Mouse (Mus musculus) embryonic facial prominence, embryonic 11.5 days (tissue): ENCODE measurements around the gene Ccdc120. TPM values are rescaled to one million over a fixed set of nuclear protein-coding genes. Genes with fewer than 3 reads are reported as not detected.

Experiments used
- ATAC-seq: fragments of 200-750 bp; cut with Nextera tagmentation; replicated peaks from 2 replicates; pipeline ENCODE4 v1.8.0; 2017; ENCODE audit warnings: low read depth; ENCODE audit not compliant: insufficient number of reproducible peaks, low FRiP score, low TSS enrichment
- DNase-seq: peaks from one replicate; pipeline ENCODE4 v3.0.0-alpha.2; 2015; ENCODE audit warnings: low spot score
- H3K27ac ChIP-seq: fragments of 300-500 bp; sonication (generic); replicated peaks from 2 replicates; pipeline ENCODE4 v1.5.1; 2014; ENCODE audit warnings: mild to moderate bottlenecking, low read depth, low read length, control low read depth
- H3K27me3 ChIP-seq: fragments of 300-500 bp; sonication (generic); 2 replicates; pipeline ENCODE4 v1.6.1; 2014; ENCODE audit warnings: mild to moderate bottlenecking, low read length, moderate library complexity, mixed read lengths; ENCODE audit not compliant: control insufficient read depth, insufficient read depth
- H3K36me3 ChIP-seq: fragments of 300-500 bp; sonication (generic); replicated peaks from 2 replicates; pipeline ENCODE4 v1.6.1; 2014; ENCODE audit warnings: low read depth, mild to moderate bottlenecking, low read length, moderate library complexity, mixed read lengths; ENCODE audit not compliant: control insufficient read depth, insufficient read depth
- H3K4me1 ChIP-seq: fragments of 300-500 bp; sonication (generic); 2 replicates; pipeline ENCODE4 v1.6.1; 2014; ENCODE audit warnings: low read length, mixed read lengths; ENCODE audit not compliant: control insufficient read depth, insufficient read depth
- H3K4me2 ChIP-seq: fragments of 300-500 bp; sonication (generic); 2 replicates; pipeline ENCODE4 v1.6.1; 2014; ENCODE audit warnings: low read depth, mild to moderate bottlenecking, control low read depth, low read length, moderate library complexity
- H3K4me3 ChIP-seq: fragments of 300-500 bp; sonication (generic); 2 replicates; pipeline ENCODE4 v1.5.1; 2014; ENCODE audit warnings: low read depth, low read length, control low read depth
- H3K9ac ChIP-seq: fragments of 300-500 bp; sonication (generic); replicated peaks from 2 replicates; pipeline ENCODE4 v1.6.1; 2014; ENCODE audit warnings: mild to moderate bottlenecking, control low read depth, low read length
- H3K9me3 ChIP-seq: fragments of 300-500 bp; sonication (generic); replicated peaks from 2 replicates; pipeline ENCODE4 v1.6.1; 2016; ENCODE audit warnings: mild to moderate bottlenecking, low read length, inconsistent platforms, mixed read lengths; ENCODE audit not compliant: control insufficient read depth
- WGBS: fragments of 180-500 bp; shearing (Covaris S2); extraction: QIAGEN DNeasy Blood & Tissue Kit; methylation state at CpG from one replicate; pipeline ENCODE4 v1.1.7; 2014; 5-methylcytosine and 5-hydroxymethylcytosine counted together
- polyA plus RNA-seq: library from polyadenylated mRNA; unstranded; fragments of >200 nt; fragmentation: Nextera tagmentation; extraction: Ambion mirVana; gene quantifications from 2 replicates; pipeline ENCODE4 v1.2.1, GENCODE M21; 2014

The Ccdc120 gene
- polyA plus RNA-seq, 1 experiment from 2014 or later: 14.5 TPM

DNA sequence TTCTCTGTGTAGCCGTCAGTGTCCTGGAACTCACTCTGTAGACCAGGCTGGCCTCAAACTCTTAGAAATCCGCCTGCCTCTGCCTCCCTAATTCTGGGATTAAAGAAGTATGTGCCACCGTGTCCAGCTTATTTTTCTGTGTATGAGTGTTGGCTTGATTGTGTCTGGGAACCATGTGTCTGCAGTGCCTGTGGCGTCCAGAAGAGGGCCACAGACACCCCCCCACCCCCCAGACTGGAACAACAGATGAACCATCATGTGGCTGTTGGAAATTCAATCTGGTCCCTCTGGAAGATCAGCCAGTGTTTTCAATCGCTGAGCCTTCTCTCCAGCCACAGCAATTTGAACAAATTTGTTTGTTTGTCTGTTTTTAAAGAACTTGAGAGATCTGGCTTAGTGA lies 7.2 kb downstream of the Ccdc120 start:
- H3K9me3 ChIP-seq: no peaks in the 10 kb centered on the region
- H3K36me3 ChIP-seq: no peaks in the 10 kb centered on the region
- no peaks in the 10 kb centered on the region for H3K27me3 ChIP-seq
- no peak for DNase-seq
- no peak overlapping the region for H3K4me3 ChIP-seq
- WGBS: 48% methylated on average over 5 of the region's 5 CpGs
- no peak overlapping the region for H3K9ac ChIP-seq
- no peaks in the 10 kb centered on the region for H3K4me1 ChIP-seq
- H3K4me2 ChIP-seq: no peak overlapping the region
- H3K27ac ChIP-seq: no peak overlapping the region
- no peak for ATAC-seq

DNA sequence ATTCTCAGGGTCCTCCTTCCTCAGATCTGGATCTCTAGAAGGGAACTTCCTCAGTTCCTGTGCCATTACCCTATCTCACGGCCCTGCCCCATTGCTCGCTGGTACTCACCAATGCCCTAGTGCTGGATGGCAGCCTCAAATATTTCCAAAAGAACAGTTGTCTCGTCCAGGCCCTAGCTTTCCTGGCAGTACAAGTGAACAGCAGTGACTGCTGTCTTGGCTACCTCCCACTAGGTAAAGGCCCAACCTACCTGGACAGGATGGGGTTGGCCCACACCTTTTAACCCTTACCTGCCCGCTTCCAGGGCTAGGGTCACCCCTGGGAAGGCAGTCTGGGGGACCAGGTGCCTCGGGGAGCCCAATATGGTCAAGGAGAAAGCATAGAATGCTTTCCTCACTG lies 9.6 kb downstream of the Ccdc120 start:
- no peak for ATAC-seq
- no peak overlapping the region for H3K4me2 ChIP-seq
- no peaks in the 10 kb centered on the region for H3K4me1 ChIP-seq
- WGBS: 71% methylated on average over 5 of the region's 5 CpGs
- no peak overlapping the region for H3K27ac ChIP-seq
- DNase-seq: no peak
- no peaks in the 10 kb centered on the region for H3K9me3 ChIP-seq
- H3K9ac ChIP-seq: no peak overlapping the region
- no peaks in the 10 kb centered on the region for H3K36me3 ChIP-seq
- H3K4me3 ChIP-seq: no peak overlapping the region
- H3K27me3 ChIP-seq: no peaks in the 10 kb centered on the region

DNA sequence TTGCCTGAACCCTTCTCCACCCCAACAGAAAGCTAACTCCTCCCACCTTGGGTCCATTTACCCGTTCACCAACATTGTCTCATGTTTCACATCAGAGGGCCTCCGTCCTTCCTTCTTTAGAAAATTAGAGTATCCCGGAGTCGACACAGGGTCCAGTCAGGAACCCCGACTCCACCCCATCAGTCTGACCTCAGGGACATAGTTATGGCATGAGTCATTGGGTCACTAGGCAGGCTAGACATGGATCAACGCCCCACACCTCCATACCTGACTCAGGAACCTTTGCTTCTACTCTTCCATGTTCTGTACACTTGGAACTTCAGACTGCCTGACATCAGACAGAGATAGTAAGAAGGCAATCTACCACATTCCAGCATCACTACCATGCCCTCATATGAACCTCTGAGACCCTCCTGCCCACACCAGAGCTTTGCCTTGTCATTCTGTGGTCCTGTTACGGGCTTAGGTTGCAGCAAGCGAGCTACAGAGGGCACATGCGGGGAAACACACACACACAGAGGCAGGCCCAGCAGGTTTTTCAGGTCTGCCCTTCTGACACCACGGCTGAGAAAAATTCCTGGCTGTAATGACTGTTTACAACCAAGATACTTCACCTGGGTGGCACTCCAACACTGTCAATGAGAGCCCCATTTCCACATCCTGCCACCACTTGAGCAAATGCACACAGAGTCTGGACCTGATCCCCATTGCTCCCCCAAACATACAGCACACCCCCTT lies 10.5 kb downstream of the Ccdc120 start:
- WGBS: 58% methylated on average over 10 of the region's 10 CpGs
- H3K27ac ChIP-seq: no peak overlapping the region
- H3K27me3 ChIP-seq: no peaks in the 10 kb centered on the region
- no peak for ATAC-seq
- H3K4me3 ChIP-seq: no peak overlapping the region
- H3K9ac ChIP-seq: no peak overlapping the region
- no peaks in the 10 kb centered on the region for H3K4me1 ChIP-seq
- no peak for DNase-seq
- no peaks in the 10 kb centered on the region for H3K9me3 ChIP-seq
- H3K36me3 ChIP-seq: no peaks in the 10 kb centered on the region
- no peak overlapping the region for H3K4me2 ChIP-seq

GRCm38 (mm10) chrX:7739336-7740081 lies 11.2 kb downstream of the Ccdc120 start:
- H3K4me2 ChIP-seq: no peak overlapping the region
- DNase-seq: no peak
- H3K27ac ChIP-seq: no peak overlapping the region
- H3K4me3 ChIP-seq: no peak overlapping the region
- H3K27me3 ChIP-seq: no peaks in the 10 kb centered on the region
- H3K4me1 ChIP-seq: no peaks in the 10 kb centered on the region
- no peak overlapping the region for H3K9ac ChIP-seq
- ATAC-seq: no peak
- WGBS: 72% methylated on average over 14 of the region's 14 CpGs
- no peaks in the 10 kb centered on the region for H3K36me3 ChIP-seq
- no peaks in the 10 kb centered on the region for H3K9me3 ChIP-seq

GRCm38 (mm10) chrX:7733571-7734156 lies 17.0 kb downstream of the Ccdc120 start:
- Histone ChIP-seq H3K9ac (no peak overlapping the region), H3K36me3 (no peaks in the 10 kb centered on the region), H3K4me3 (no peak overlapping the region), H3K27ac (no peak overlapping the region), H3K4me2 (no peak overlapping the region; the same call in 1 of the 2 replicates), H3K27me3 (no peaks in the 10 kb centered on the region), H3K4me1 (no peaks in the 10 kb centered on the region), H3K9me3 (no peaks in the 10 kb centered on the region)
- ATAC-seq (no peak), DNase-seq (peak; percentile 53)
- 24% methylated on average over 24 of the region's 26 CpGs for WGBS

- Histone ChIP-seq H3K4me3 (peak overlapping the region; percentile 41), H3K27me3 (no peaks in the 10 kb centered on the region), H3K27ac (no peak overlapping the region), H3K9ac (peak overlapping the region; percentile 54), H3K9me3 (no peaks in the 10 kb centered on the region), H3K36me3 (no peaks in the 10 kb centered on the region), H3K4me2 (peak overlapping the region; percentile 40), H3K4me1 (no peaks in the 10 kb centered on the region)
- DNase-seq: no peak
- WGBS: 28% methylated on average over 4 of the region's 4 CpGs
- no peak; the same call in 1 of the 2 replicates for ATAC-seq
These were observed 21.8 kb downstream of the Ccdc120 start for GRCm38 (mm10) chrX:7728922-7729265.

DNA sequence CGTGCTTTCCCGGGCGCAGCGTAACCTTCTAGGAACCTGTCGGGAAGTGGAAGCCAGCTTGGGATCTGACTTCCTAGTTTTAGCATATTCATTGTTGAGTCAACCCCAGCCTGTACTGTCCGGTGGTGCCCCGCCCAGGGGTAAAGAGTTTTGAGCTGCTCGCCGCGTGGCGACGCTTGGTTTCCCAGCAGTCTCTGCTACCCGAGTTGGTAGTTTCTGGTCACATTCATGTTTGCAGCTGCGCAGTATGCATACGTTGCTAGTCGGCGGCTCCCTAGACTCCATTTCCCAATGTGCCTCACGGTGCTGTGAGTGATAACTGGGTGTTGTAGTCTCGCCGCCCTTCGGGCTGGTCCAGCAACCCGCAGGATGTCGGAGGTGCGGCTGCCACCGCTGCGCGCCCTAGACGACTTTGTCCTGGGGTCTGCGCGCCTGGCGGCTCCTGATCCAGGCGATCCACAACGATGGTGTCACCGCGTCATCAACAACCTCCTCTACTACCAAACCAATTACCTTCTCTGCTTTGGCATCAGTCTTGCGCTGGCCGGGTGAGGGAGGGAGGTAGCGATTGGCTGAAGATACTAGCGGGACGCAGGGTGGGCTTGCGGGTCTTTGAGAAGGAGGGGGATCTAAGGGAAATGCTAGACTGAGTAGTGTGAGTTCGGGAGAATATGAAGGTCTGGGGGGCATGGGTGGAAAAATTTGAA lies 22.3 kb downstream of the Ccdc120 start, which contains the start of gene Praf2:
Gene Praf2 (plus strand): TSS at position 225 of the 707 bp plus-strand sequence.
- ATAC-seq (peak; percentile 93), DNase-seq (peak; percentile 85)
- no peaks in the 10 kb centered on the region for H3K9me3 ChIP-seq
- H3K27ac ChIP-seq: 0 out of 2 replicates have a peak within 1 kb of the TSS, but pooled peaks have one; percentile 8
- H3K9ac ChIP-seq: peak within 1 kb of the TSS; percentile 54
- peak within 1 kb of the TSS; percentile 40 for H3K4me2 ChIP-seq
- 18% methylated on average over 42 of the region's 42 CpGs for WGBS
- H3K4me1 ChIP-seq: no peaks in the 10 kb centered on the region
- no peaks in the 10 kb centered on the region for H3K27me3 ChIP-seq
- H3K36me3 ChIP-seq: no peaks in the 10 kb centered on the region
- peak within 1 kb of the TSS; percentile 41 for H3K4me3 ChIP-seq
